Mouse (Mus musculus) cerebellum, adult 9-11 months (tissue): ENCODE data around the gene Psma7.

Experiments
- DNase-seq: peaks from one replicate; pipeline ENCODE4 v3.0.0; 2022

The Psma7 gene

GRCm38 (mm10) chr2:179998431-179998830 is 43.8 kb downstream of the Psma7 start:
- no peak for DNase-seq

GRCm38 (mm10) chr2:179993071-179993470 is 49.2 kb downstream of the Psma7 start:
- no peak for DNase-seq

- DNase-seq = no peak
Measured at GRCm38 (mm10) chr2:179989098-179989497, 53.1 kb downstream of the Psma7 start.

- DNase-seq = no peak
Measured at GRCm38 (mm10) chr2:179986437-179987022, 55.7 kb downstream of the Psma7 start.
